Comparison of ENCODE assay signal across 8 mouse cellular contexts in the genomic region with DNA sequence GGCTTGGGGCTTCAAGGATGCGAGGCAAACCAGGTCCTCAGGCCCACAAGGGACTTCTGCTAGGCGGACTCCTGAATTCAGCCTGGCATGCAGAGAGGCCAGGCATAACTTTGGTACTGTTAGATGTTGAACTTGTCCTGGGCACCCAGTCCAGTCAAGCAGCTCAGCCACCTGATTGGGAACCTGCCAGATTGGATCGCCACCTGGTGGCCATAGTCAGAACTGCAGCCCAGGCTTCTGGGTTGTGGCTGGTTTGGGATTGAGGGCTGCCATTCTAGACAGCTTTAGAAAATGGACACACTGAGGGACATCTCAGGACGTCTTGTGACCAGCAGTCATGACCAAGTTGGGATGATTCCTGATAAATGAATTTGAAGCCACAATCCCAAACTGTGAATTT. TPM values are rescaled to one million over a fixed set of nuclear protein-coding genes. Genes with fewer than 3 reads are reported as not detected.
DNase-seq lines count a peak whose midpoint lies in the region; TF ChIP-seq lines count a peak whose summit lies in the region.
"Had no signal": no experiment of that assay in that cellular context is flagged by ENCODE, and none has a peak within 500 bp of the region (broad histone marks: within the 10 kb centered on the region; RNA-seq: fewer than 3 reads in every experiment).

No protein-coding gene starts in this region.

- peaks cover 8 to 12% of the 10 kb centered on the region in 2 experiments for H3K4me1 ChIP-seq in MEL (ENCODE audit: control insufficient read depth in 1 of 2, insufficient read depth in 2 of 2, low read length in 2 of 2)
- peaks cover 31% of the 10 kb centered on the region for H3K4me1 ChIP-seq in erythroblast, embryonic 14.5 days (ENCODE audit: control insufficient read depth)

- peak; percentile 72 for TF ChIP-seq RAD21 in MEL (IDR thresholded peaks at IDR 0.05; ENCODE audit: low read depth, low read length)

- H3K36me3 ChIP-seq in MEL (ENCODE audit: control insufficient read depth in 1 of 2, insufficient read depth in 2 of 2, low read length in 2 of 2), result peaks cover 0 to 9% of the 10 kb centered on the region in 2 experiments; a peak in 2 of 4 replicates
- peaks cover 32% of the 10 kb centered on the region for H3K36me3 ChIP-seq in erythroblast, embryonic 14.5 days (ENCODE audit: control insufficient read depth)

- no peaks in the 10 kb centered on the region for H3K9me3 ChIP-seq in MEL (replicated peaks; ENCODE audit: insufficient read depth, low read length)
- H3K9me3 ChIP-seq in erythroblast, embryonic 14.5 days (ENCODE audit: control insufficient read depth, low read length), result no peaks in the 10 kb centered on the region
- H3K9me3 ChIP-seq: neural tube, embryonic 12.5 days had no signal

- H3K4me3 ChIP-seq in MEL (ENCODE audit: control insufficient read depth in 1 of 2, insufficient read depth in 1 of 2, low read depth in 2 of 2, low read length in 2 of 2), result peak overlapping the region in 1 of 2 experiments; percentile 4; a peak in 1 of 4 replicates
- H3K4me3 ChIP-seq in erythroblast, embryonic 14.5 days (replicated peaks), result peak overlapping the region; percentile 16
- no peak overlapping the region for H3K4me3 ChIP-seq in left cerebral cortex, adult 2 months
- H3K4me3 ChIP-seq: neural tube, embryonic 12.5 days had no signal

- H3K27me3 ChIP-seq in MEL (ENCODE audit: control insufficient read depth in 1 of 2, insufficient read depth in 2 of 2, low read length in 2 of 2), result no peaks in the 10 kb centered on the region
- peaks cover 10% of the 10 kb centered on the region for H3K27me3 ChIP-seq in erythroblast, embryonic 14.5 days (ENCODE audit: control insufficient read depth)

- no peak overlapping the region for H3K9ac ChIP-seq in MEL (ENCODE audit: control insufficient read depth, low read depth, low read length, poor library complexity, severe bottlenecking)
- H3K9ac ChIP-seq: neural tube, embryonic 12.5 days had no signal

- H3K27ac ChIP-seq in MEL (ENCODE audit: control insufficient read depth, low read depth, low read length), result no peak overlapping the region
- no peak overlapping the region for H3K27ac ChIP-seq in left cerebral cortex, adult 2 months
- H3K27ac ChIP-seq: neural tube, embryonic 12.5 days had no signal

- DNase-seq in MEL (ENCODE audit: low read depth, low spot score), result peak; percentile 79
- DNase-seq in adrenal gland, postnatal 4 days (ENCODE audit: low spot score in 2 of 2), result peak; percentile 87 to 88
- DNase-seq in heart, postnatal 14 days, result peak; percentile 89 to 94
- peak; percentile 84 to 96 for DNase-seq in left cerebral cortex, adult 2 months (ENCODE audit: extremely low spot score in 1 of 2, low spot score in 2 of 2)
- peak; percentile 85 for DNase-seq in mesoderm, embryonic 11.5 days (ENCODE audit: low read depth, low spot score)
- peak; percentile 89 for DNase-seq in right cerebral cortex, postnatal 4 days

- TF ChIP-seq EP300 in MEL (IDR thresholded peaks at IDR 0.05; ENCODE audit: low read depth in 1 of 2, low read length in 2 of 2), result no peak

- no peak; a peak in 1 of 4 replicates for TF ChIP-seq POLR2A in MEL (IDR thresholded peaks at IDR 0.05; ENCODE audit: control insufficient read depth in 1 of 2, insufficient read depth in 1 of 2, low read depth in 1 of 2, low read length in 2 of 2, poor library complexity in 1 of 2)

- TF ChIP-seq CTCF in MEL (IDR thresholded peaks at IDR 0.05 in 2 of 3, conservative IDR thresholded peaks at IDR 0.05 in 1 of 3; ENCODE audit: control insufficient read depth in 1 of 3, insufficient read depth in 1 of 3, low read depth in 2 of 3, low read length in 3 of 3, poor library complexity in 1 of 3, severe bottlenecking in 1 of 3), result peak; percentile 96 to 99 (median 98)
- TF ChIP-seq CTCF in left cerebral cortex, adult 2 months (IDR thresholded peaks at IDR 0.05), result peak; percentile 100

- no peaks in the 10 kb centered on the region for H3K79me2 ChIP-seq in MEL (ENCODE audit: control insufficient read depth, insufficient read depth, low read length, poor library complexity)

- intact Hi-C loops in heart, postnatal 14 days (cut with DNase I), result loop anchor here (1.0 kb wide), 1 partner anchor 49 kb away; no protein-coding TSS in a partner anchor
- intact Hi-C loops in left cerebral cortex, adult 2 months (cut with DNase I), result loop anchor here (1.0 kb wide), 1 partner anchor 67 kb away; no protein-coding TSS in a partner anchor

TF ChIP-seq in MEL, 35 proteins besides CTCF, POLR2A, EP300 and RAD21:
- TF ChIP-seq ZNF384 (IDR thresholded peaks at IDR 0.05; ENCODE audit: low read depth, low read length), result no peak
- TF ChIP-seq SMC3 (IDR thresholded peaks at IDR 0.05; ENCODE audit: low read depth, low read length), result peak; percentile 98
- peak; percentile 49; the same call in 1 of the 2 replicates for TF ChIP-seq SIN3A (IDR thresholded peaks at IDR 0.05; ENCODE audit: low read length)
- peak; percentile 76 for TF ChIP-seq ZC3H11A (IDR thresholded peaks at IDR 0.05; ENCODE audit: low read depth, low read length)
- no peak for TF ChIP-seq MEF2A (IDR thresholded peaks at IDR 0.05; ENCODE audit: extremely low read depth, insufficient replicate concordance, low read depth, low read length, poor library complexity, severe bottlenecking)
- no peak for TF ChIP-seq E2F4 (IDR thresholded peaks at IDR 0.05; ENCODE audit: borderline replicate concordance, low read depth, low read length)
- no peak for TF ChIP-seq ZKSCAN1 (IDR thresholded peaks at IDR 0.05; ENCODE audit: low read depth, low read length)
- TF ChIP-seq ELF1 (IDR thresholded peaks at IDR 0.05; ENCODE audit: low read depth, low read length), result no peak
- no peak for TF ChIP-seq USF2 (IDR thresholded peaks at IDR 0.05; ENCODE audit: borderline replicate concordance in 1 of 2, insufficient read depth in 1 of 2, low read depth in 1 of 2, low read length in 2 of 2)

RNA-seq across cellular contexts. Expression of gene Ccdc8, which starts 7.1 kb away (rescaled TPM):
- total RNA-seq in MEL (2012; rRNA removed), result not detected in 2 replicates
- polyA plus RNA-seq in MEL (2012; ENCODE audit: insufficient read depth in 1 of 2, insufficient read length in 2 of 2, low read depth in 1 of 2, low replicate concordance in 2 of 2, missing spikeins in 1 of 2), result under 1 TPM in 1 of 2 experiments, not detected in 1; 0.11 TPM
- total RNA-seq in adrenal gland, postnatal 4 days (2021), result 10 to 100 TPM; 40.2 to 45.4 TPM
- polyA plus RNA-seq in erythroblast, embryonic 14.5 days (2012), result 0.05 and 0.08 TPM in 2 replicates
- total RNA-seq in heart, postnatal 14 days (2021), result 10 to 100 TPM in 1 of 2 experiments, 1 to 10 TPM in 1; 9.8 to 10.3 TPM
- total RNA-seq in left cerebral cortex, adult 2 months (2021), result 1 to 10 TPM; 2.2 to 2.4 TPM

RNA-seq across cellular contexts. Expression of gene Gm42372, which starts 16.8 kb away (rescaled TPM):
- total RNA-seq in MEL (2012; rRNA removed), result not detected in 2 replicates
- polyA plus RNA-seq in MEL (2012; ENCODE audit: insufficient read depth in 1 of 2, insufficient read length in 2 of 2, low read depth in 1 of 2, low replicate concordance in 2 of 2, missing spikeins in 1 of 2), result under 1 TPM in 1 of 2 experiments, not detected in 1; 0.42 TPM
- 1 to 10 TPM; 2.2 TPM for total RNA-seq in adrenal gland, postnatal 4 days (2021)
- polyA plus RNA-seq in erythroblast, embryonic 14.5 days (2012), result not detected in 2 replicates
- under 1 TPM; 0.07 TPM for total RNA-seq in heart, postnatal 14 days (2021)
- 10 to 100 TPM; 62.3 to 67.7 TPM for total RNA-seq in left cerebral cortex, adult 2 months (2021)

RNA-seq across cellular contexts. Expression of gene Ppp5c, which starts 28.1 kb away (rescaled TPM):
- total RNA-seq in MEL (2012; rRNA removed), result 94.2 and 101 TPM in 2 replicates
- 100 to 1,000 TPM; 178 to 249 TPM for polyA plus RNA-seq in MEL (2012; ENCODE audit: insufficient read depth in 1 of 2, insufficient read length in 2 of 2, low read depth in 1 of 2, low replicate concordance in 2 of 2, missing spikeins in 1 of 2)
- total RNA-seq in adrenal gland, postnatal 4 days (2021), result 100 to 1,000 TPM in 1 of 2 experiments, 10 to 100 TPM in 1; 91.5 to 102 TPM
- polyA plus RNA-seq in erythroblast, embryonic 14.5 days (2012), result 7.3 and 7.7 TPM in 2 replicates
- 100 to 1,000 TPM; 101 to 108 TPM for total RNA-seq in heart, postnatal 14 days (2021)
- 100 to 1,000 TPM; 163 to 168 TPM for total RNA-seq in left cerebral cortex, adult 2 months (2021)

RNA-seq across cellular contexts. Expression of gene Pnmal1, which starts 40.2 kb away (rescaled TPM):
- 0.19 and 0.23 TPM in 2 replicates for total RNA-seq in MEL (2012; rRNA removed)
- under 1 TPM in 1 of 2 experiments, not detected in 1; 0.53 TPM for polyA plus RNA-seq in MEL (2012; ENCODE audit: insufficient read depth in 1 of 2, insufficient read length in 2 of 2, low read depth in 1 of 2, low replicate concordance in 2 of 2, missing spikeins in 1 of 2)
- 1 to 10 TPM; 7.3 to 7.8 TPM for total RNA-seq in adrenal gland, postnatal 4 days (2021)
- polyA plus RNA-seq in erythroblast, embryonic 14.5 days (2012), result not detected in 2 replicates
- not detected for total RNA-seq in heart, postnatal 14 days (2021)
- 100 to 1,000 TPM; 106 to 118 TPM for total RNA-seq in left cerebral cortex, adult 2 months (2021)

RNA-seq across cellular contexts. Expression of gene Pnmal2, which starts 55.2 kb away (rescaled TPM):
- not detected in 2 replicates for total RNA-seq in MEL (2012; rRNA removed)
- polyA plus RNA-seq in MEL (2012; ENCODE audit: insufficient read depth in 1 of 2, insufficient read length in 2 of 2, low read depth in 1 of 2, low replicate concordance in 2 of 2, missing spikeins in 1 of 2), result under 1 TPM in 1 of 2 experiments, not detected in 1; 0.07 TPM
- 10 to 100 TPM; 40.7 to 42.6 TPM for total RNA-seq in adrenal gland, postnatal 4 days (2021)
- 0.02 TPM in 1 of 2 replicates, not detected in the other for polyA plus RNA-seq in erythroblast, embryonic 14.5 days (2012)
- total RNA-seq in heart, postnatal 14 days (2021), result 1 to 10 TPM; 3.6 to 4.0 TPM
- total RNA-seq in left cerebral cortex, adult 2 months (2021), result 100 to 1,000 TPM; 304 to 311 TPM

Comparison
In these comparisons a context has a peak if more than half of its experiments do, and no peak if none do; other contexts are left out.
1. RNA of gene Gm42372, which starts 16.8 kb away (total RNA-seq): 62.3 to 67.7 TPM in left cerebral cortex, adult 2 months; 2.2 TPM in adrenal gland, postnatal 4 days, 0.07 TPM in heart, postnatal 14 days and not detected in MEL; every median in the first group is over 10 times any median in the second.
2. Peak in every context shown above with its lines, with median percentiles within 50 percentile points of each other: DNase-seq.